Mouse (Mus musculus) c-Kit-positive CD71-positive TER-119-negative erythroid progenitor cells, embryonic 14.5 days (primary cell): ENCODE results near the gene Tnfsf8.

ENCODE experiments used
- DNase-seq: peaks from one replicate; pipeline ENCODE4 v3.0.0-alpha.2; 2013; ENCODE audit warnings: low read depth

The Tnfsf8 gene

DNA sequence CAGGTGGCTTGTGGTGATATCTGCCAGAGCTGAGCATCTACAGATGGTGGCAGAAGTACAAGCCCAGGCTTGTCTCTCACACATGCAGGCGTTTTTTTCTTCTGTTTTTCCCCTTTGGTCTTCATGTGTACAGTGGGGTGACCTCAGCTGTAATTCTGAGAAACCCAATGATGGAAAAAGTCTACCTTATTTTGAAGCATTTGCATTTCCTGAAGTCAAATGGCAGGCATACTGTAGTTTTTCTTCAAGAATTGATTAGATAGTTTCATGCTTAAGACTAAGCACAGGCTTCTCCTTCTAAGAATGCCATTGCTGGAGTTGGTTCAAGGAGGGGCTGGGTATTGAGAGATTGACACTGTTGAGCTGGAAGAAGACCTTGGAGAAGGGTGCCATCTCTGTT lies 18.9 kb downstream of the Tnfsf8 start:
- no peak for DNase-seq

DNA sequence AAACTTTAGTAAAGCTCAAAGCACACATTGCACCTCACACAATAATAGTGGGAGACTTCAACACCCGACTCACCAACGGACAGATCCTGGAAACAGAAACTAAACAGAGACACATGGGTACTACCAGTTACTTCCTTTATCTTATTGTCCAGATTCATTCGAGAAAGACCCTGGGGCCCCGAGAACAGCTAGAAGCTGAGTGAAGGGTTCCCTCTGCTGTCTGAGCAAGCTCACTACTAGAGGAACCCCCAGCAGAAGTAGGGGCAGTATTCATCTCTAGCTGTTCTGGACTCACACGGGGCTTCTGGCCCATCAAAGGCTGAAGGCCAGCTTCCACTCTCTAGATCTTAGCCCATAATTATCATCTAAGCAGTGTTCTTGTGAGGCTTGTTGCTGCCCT lies 20.7 kb downstream of the Tnfsf8 start:
- no peak for DNase-seq

DNA sequence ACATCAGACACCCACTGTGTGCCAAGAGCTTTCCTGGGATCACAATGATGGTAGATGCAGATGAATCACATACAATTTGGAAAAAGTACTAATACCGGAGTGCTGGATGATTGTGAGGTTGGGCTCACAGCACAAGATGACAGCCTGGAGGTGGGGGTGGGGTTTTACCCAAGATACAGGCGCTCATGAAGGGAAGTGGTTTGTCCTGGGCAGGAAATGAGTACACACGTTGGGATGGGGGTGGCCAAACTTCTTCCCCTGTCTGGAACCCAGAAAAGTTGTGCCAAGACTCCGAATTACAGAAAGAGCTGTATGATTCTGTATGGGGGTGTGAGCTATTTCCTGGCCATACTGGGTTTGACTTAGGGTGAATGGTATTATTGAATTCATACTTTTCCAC lies 38.0 kb downstream of the Tnfsf8 start:
- no peak for DNase-seq

DNA sequence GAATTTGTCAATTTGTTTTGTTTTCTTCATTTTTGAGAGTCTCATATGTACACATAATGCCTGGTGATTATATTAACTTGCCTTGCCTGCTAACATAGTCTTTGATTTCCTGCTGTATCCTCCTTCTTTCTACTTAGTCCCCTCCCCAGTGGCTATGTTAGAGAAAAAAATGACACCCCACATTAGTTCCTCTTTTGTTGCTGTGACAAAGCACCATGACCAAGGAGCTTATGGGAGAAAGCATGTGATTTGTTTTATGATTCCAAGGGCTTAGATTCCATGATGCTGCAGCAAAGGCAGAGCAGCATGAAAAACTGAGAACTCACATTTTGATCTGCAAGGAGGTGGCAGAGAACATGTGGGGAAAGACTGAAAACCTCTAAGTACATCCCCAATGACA lies 43.6 kb downstream of the Tnfsf8 start:
- DNase-seq = no peak

DNA sequence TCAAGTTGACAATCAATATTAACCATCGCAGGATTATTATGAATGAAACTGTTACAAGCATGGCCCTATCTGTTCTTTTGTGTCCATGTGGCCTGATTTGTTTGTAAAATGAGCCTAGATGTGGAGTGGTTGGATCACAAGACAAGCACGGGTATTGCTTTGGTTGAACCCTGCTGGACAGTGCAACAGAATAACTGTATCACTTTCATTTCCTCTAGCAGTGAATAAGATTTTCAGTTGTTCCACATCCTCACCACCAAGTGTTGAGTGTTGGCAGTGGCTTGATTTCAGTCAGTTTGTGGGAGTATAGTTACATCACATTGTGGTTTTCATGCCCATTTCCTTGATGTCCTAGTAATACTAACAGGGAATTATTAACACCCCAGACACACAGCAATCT lies 45.5 kb downstream of the Tnfsf8 start:
- no peak for DNase-seq

DNA sequence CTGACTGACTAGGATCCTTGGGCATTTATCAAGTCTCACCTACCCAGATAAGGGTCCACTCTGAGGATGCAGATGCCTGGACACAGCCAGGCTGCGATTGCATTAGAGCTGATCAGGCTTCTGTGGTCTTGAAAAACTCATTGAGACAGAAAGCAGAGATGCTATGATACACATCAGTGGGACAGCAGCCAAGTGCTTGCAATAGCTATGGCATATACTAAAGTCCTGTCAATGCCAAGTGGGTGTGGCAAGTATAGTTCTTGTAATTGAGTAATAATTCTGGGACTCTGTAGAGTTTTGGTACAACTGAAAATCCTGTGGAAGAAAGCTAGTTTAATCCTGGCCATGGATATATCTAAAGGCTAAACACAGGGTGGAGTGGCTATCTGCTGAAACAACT lies 63.1 kb downstream of the Tnfsf8 start:
- DNase-seq = no peak

DNA sequence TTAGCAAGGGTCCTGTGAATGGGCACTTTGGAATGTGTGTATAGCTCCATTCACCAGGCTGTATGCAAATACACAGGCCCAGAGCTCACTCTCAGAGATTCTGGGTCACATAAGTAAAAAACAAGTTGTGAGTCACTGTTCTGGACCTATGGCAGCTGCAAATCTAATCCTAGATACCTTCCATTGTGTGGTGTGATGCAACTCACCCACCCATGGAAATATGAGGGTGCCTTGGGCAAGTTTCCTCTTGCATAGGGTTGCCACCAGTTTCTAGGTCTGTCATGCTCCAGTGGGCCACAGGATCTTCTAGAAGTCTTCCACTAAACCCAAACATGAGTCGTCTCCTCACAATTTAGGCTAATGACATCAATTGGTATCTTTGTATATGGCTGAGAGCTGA lies 64.6 kb downstream of the Tnfsf8 start:
- no peak for DNase-seq

DNA sequence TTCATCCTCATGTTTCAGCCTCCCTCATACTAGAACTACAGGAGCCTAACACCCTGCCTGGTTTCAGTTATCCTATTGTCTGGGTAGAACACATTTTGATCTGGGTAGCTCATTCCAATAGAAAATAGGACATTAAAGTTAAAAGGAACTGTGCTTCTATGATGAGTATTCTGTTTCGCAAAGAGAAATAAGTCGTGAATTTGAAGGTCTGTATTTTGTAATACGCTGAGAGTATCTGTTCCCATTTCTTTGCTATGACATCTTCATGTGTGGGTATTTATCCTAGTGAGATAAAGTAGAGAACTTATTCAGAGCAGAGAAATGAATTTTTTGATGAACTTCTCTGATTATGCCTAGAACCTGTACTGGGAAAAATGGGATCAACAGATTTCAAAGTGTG lies 68.8 kb downstream of the Tnfsf8 start:
- no peak for DNase-seq

DNA sequence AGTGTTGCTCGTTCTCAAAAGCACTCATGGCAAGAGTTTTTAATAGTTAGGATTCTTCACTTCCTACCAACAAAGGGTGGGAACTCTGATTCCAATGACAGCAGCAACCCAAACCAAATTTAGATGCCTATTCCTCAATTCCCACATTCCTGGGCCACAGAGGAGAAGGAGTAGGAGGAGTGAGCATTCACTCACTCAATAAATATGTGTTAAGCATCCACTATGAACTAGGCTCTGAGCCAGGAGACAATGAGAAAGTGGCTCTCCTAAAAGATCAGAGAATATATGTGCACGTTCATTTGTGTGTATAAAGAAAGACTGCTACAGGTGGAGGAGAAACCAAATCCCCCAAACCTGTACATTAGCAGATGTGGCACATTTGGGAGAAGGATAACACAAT lies 75.7 kb downstream of the Tnfsf8 start:
- no peak for DNase-seq

DNA sequence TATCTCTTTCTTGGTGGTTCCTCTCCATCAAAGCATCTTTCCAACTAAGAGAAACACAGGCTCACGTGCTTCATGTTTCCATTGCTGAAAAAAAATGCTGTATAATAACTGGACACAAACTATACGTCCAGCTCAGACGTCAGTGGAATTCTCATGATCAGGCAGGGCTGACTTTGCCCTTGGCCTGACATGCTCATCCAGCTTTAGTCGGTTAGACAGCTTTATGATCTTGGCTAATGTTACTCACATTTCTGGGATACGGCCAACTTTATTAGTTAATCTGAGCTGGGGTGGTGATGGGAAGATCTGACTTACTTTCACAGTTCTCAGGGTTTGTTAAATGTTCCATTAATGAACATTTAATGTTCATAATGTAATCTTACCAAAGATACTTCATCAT lies 77.3 kb downstream of the Tnfsf8 start:
- no peak for DNase-seq

DNA sequence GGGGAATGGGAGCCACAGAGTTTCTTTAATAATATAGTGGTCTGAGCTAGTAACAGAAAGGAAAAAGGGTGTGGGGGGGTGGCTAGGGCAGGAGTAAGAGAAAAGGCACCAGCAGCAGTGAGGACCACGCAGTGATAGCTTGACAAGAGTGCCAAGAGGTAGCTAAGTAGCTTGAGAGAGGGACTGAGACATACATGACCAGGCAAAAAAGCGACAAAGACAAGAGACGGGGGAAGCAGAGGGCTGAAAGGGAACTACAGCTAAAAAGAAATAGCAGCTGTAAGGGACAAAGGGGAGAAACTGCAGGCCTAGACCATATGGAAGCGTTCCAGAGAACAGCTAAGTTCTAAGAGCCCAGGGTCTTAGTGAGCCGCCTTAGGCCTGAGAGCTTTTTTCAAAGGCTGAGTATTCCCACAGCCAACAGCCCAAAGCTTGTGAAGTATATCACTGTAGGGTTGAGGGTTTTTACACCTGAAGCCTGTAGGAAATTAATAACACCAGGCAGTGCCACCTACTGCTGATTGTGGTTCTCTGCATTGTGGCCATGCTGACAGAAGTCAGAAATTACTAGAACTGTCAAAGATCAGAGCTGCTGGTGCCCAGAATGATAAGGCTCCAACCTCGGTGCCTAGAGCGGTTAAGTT lies 78.1 kb downstream of the Tnfsf8 start:
- DNase-seq = no peak
